Mouse (Mus musculus): ENCODE measurements around the gene Serpinb2. TPM values are rescaled to one million over a fixed set of nuclear protein-coding genes. Genes with fewer than 3 reads are reported as not detected.

Serpinb2 gene
- polyA plus RNA-seq, 1 experiment from 2014 or later: 3.8 TPM

DNA sequence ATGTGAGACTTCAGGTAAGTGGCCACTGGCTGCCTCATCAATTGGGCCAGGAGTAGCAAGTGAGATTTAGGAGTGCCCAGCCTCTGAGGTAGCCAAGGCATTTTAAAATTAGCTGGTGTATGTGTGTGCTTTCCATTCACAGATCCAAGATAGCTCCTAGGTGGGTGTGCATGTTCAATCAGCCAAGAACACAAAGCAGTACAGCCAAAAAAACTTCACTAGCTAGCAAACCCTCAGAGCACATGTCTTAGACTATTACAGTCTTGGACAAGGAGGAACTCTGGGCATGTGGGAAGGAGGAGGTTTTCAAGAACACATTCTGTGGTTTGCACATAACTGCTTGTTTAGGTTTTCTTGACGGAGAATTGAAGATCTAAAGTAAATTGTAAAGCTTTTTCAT, 70.0 kb downstream of the Serpinb2 start:
- no peak for DNase-seq (ENCODE audit: low spot score)

DNA sequence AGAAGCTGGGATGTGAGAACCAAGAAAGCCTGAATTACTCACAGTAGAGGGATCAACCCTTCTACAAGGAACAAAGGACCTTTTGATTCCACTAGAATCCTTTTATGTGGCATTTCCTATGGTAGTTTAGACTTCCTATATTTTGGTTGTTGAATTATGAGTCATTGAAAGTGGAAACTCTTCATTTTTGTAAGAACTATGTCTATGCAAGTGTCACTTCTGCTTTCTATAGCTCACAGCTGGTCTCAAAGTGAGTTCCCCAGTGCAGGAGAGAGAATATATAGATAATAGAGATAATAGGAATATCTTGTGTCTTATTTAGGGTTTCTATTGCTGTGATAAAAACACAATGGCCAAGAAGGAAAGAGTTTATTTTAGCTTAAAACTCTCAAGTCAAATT, 71.7 kb downstream of the Serpinb2 start:
- no peak for DNase-seq (ENCODE audit: low spot score)

DNA sequence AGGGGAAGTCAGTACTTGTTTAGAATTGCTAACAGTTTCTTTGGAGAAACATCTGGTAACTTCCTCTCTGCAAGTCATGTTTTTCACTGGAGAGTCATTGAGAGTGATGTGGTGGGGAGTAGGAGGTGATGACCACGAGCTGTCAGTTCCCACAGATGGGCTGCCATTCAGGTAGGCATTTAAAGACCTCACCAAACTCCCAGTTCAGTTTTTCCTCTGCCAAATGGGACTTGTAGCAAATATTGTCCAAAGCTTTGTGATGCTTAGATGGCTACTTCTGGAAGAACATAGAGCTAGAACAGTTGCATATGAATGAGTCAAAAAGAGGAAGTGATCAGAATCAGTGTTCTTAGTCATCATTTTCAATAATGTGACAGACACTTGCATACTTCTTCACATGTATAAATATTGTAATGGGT, 72.7 kb downstream of the Serpinb2 start:
- no peak for DNase-seq (ENCODE audit: low spot score)

DNA sequence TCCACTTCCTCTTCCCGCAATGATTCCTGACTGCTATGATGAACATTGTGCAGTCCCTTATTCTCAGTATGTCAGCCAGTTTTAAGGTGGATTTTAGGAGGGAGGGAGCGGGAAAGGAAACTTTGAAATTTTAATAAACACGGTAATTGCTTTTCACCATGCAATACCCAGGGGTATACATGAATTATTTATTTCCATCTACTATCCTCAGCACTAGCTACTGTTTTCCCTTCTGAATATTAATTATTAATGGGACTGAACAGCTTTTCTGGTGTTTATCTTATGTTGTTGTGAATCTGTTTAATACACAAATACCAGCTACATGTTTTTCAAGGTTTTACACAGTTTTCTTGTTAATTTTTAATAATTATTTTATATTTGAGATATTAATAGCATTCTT, 73.7 kb downstream of the Serpinb2 start:
- DNase-seq (ENCODE audit: low spot score): no peak

Other genes with a start within 250 kb of the Serpinb2 start
- gene Serpinb3b, start 233.1 kb upstream of the Serpinb2 start, polyA plus RNA-seq (2015; fragmentation: Nextera tagmentation; extraction: Ambion mirVana): not detected in 2 replicates
- 0.41 and 0.42 TPM in 2 replicates for gene Serpinb3c, start 233.1 kb upstream of the Serpinb2 start, polyA plus RNA-seq (2015; fragmentation: Nextera tagmentation; extraction: Ambion mirVana)
- gene Serpinb11, start 150.2 kb upstream of the Serpinb2 start, polyA plus RNA-seq (2015; fragmentation: Nextera tagmentation; extraction: Ambion mirVana): 1.8 and 2.9 TPM in 2 replicates
- 0.85 and 0.90 TPM in 2 replicates for gene Serpinb7, start 111.8 kb upstream of the Serpinb2 start, polyA plus RNA-seq (2015; fragmentation: Nextera tagmentation; extraction: Ambion mirVana)
- gene Serpinb8, start 78.6 kb downstream of the Serpinb2 start, polyA plus RNA-seq (2015; fragmentation: Nextera tagmentation; extraction: Ambion mirVana): 0.86 and 1.5 TPM in 2 replicates

Data from thymus, postnatal 0 days (tissue).